Mouse (Mus musculus) liver, embryonic 13.5 days (tissue): ENCODE data around the gene Tdo2. TPM values are rescaled to one million over a fixed set of nuclear protein-coding genes. Genes with fewer than 3 reads are reported as not detected.

ENCODE experiments used
- ATAC-seq: fragments of 200-750 bp; cut with Nextera tagmentation; 2 replicates; pipeline ENCODE4 v1.8.0; 2017; ENCODE audit warnings: low read depth, mild to moderate bottlenecking, moderate number of reproducible peaks, moderate library complexity
- DNase-seq: peaks from one replicate; pipeline ENCODE4 v3.0.0; 2022
- H3K27ac ChIP-seq: fragments of 300-500 bp; sonication (generic); 2 replicates; pipeline ENCODE4 v1.5.1; 2015; ENCODE audit warnings: moderate library complexity, mild to moderate bottlenecking, inconsistent platforms
- H3K27me3 ChIP-seq: fragments of 300-500 bp; sonication (generic); 2 replicates; pipeline ENCODE4 v1.6.1; 2015; ENCODE audit warnings: mild to moderate bottlenecking, inconsistent platforms
- H3K36me3 ChIP-seq: fragments of 300-500 bp; sonication (generic); 2 replicates; pipeline ENCODE4 v1.6.1; 2015; ENCODE audit warnings: mild to moderate bottlenecking, inconsistent platforms
- H3K4me1 ChIP-seq: fragments of 300-500 bp; sonication (generic); replicated peaks from 2 replicates; pipeline ENCODE4 v1.6.1; 2015; ENCODE audit warnings: inconsistent platforms
- H3K4me2 ChIP-seq: fragments of 300-500 bp; sonication (generic); 2 replicates; pipeline ENCODE4 v1.6.1; 2015; ENCODE audit warnings: inconsistent platforms, mild to moderate bottlenecking, moderate library complexity
- H3K4me3 ChIP-seq: fragments of 300-500 bp; sonication (generic); replicated peaks from 2 replicates; pipeline ENCODE4 v1.5.1; 2015; ENCODE audit warnings: mild to moderate bottlenecking, inconsistent platforms
- H3K9ac ChIP-seq: fragments of 300-500 bp; sonication (generic); 2 replicates; pipeline ENCODE4 v1.6.1; 2015; ENCODE audit warnings: mild to moderate bottlenecking, inconsistent platforms
- H3K9me3 ChIP-seq: fragments of 300-500 bp; sonication (generic); replicated peaks from 2 replicates; pipeline ENCODE4 v1.6.1; 2016; ENCODE audit warnings: inconsistent platforms
- WGBS: fragments of 180-500 bp; shearing (Covaris S2); methylation state at CpG from one replicate; pipeline ENCODE4 v1.1.7; 2015; ENCODE audit not compliant: insufficient replicate concordance; 5-methylcytosine and 5-hydroxymethylcytosine counted together
- polyA plus RNA-seq: library from polyadenylated mRNA; unstranded; fragments of >200 nt; fragmentation: Nextera tagmentation; extraction: Ambion mirVana; gene quantifications from 2 replicates; pipeline ENCODE4 v1.2.1, GENCODE M21; 2015

Tdo2 gene
- polyA plus RNA-seq, 1 experiment from 2014 or later = 0.12 TPM

DNA sequence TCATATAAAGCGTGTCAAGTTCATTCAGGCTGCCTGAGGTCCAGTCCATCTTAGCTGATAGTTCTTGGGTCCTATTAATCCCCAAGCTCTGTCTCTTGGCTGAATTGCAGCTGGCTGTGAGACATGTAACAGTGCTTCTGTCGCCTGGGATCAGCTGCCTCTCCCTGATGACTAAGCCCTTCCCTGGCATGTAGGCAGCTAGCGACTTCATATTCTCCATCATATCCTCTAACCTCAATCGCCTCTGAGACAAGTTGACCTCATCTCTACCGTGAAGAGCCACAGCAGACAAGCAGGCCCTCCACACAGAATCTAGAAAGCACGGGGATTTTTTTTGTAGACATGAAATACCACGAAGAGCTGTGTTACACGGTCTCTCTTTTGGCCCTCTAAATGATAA, 57.8 kb downstream of the Tdo2 start:
- DNase-seq = no peak
- Histone ChIP-seq H3K27ac (no peak overlapping the region), H3K4me3 (no peak overlapping the region), H3K36me3 (no peaks in the 10 kb centered on the region), H3K27me3 (no peaks in the 10 kb centered on the region), H3K9me3 (no peaks in the 10 kb centered on the region), H3K4me2 (no peak overlapping the region), H3K9ac (no peak overlapping the region), H3K4me1 (no peaks in the 10 kb centered on the region)
- WGBS = 57% methylated on average over 8 of the region's 8 CpGs
- ATAC-seq = no peak

DNA sequence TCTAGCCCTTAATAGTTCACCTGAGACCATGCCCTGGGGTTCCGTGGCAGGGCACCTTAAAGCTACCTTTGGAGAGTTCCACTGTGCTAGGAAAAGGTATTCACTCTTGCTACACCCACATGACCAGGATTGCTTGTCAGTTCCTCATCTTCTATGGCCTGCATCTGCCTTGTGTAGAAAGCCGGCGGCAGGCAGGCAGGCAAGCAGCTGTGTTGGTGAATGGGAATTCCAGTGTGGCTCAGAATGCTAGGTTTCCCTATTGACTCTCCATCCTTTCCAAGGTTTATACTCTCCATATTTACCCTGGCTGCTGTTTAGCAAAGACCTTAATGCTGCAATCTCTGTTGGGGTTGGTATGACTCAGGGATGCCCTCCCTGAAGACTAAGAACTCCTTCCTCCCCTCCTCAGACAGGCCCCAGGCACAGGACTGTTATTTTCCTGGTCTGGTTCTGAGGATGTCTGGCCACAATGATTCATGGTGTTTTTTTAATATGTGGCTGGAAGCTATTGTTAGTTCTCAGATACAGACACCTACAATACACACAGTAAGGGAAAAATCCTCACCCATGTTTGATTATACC, 58.6 kb downstream of the Tdo2 start:
- H3K27ac ChIP-seq = no peak overlapping the region
- H3K4me1 ChIP-seq = no peaks in the 10 kb centered on the region

DNA sequence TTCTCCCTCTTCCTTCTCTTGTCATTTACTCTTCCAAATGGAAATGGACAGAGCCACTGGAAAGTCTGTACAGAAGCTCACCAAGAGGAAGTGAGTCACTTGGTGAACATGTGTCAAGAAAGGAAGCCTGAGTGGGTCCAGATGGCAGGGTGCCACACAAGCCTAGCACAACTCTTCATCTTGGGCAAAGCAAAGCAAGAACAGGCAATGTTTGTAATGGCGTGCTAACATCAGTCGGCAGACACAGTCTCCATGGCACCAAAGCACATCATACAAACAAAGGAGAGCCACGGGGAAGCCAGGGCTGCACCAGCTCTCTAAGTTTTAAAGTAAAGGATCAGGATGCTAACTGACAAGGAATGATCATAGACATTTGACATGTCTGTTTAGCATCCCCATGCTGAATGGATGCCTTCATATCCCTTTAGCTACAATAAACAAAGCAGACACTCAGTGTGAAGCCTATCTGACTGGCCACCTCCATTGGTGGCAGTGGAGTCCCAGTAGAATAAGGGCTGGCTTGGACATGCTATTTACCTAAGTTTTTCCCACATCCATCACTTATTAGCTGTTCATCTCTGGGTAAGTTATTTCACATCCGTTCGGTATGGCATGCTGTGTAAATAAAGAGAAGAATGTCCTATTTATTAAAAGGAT, 59.8 kb downstream of the Tdo2 start:
- no peak overlapping the region for H3K4me2 ChIP-seq
- H3K9me3 ChIP-seq = no peaks in the 10 kb centered on the region
- H3K4me3 ChIP-seq = no peak overlapping the region
- 66% methylated on average over 5 of the region's 5 CpGs for WGBS
- no peaks in the 10 kb centered on the region for H3K4me1 ChIP-seq
- H3K27ac ChIP-seq = no peak overlapping the region
- H3K9ac ChIP-seq = no peak overlapping the region
- DNase-seq (no peak), ATAC-seq (no peak)
- H3K27me3 ChIP-seq = no peaks in the 10 kb centered on the region
- no peaks in the 10 kb centered on the region for H3K36me3 ChIP-seq

More for the DNA sequence above, 58.6 kb downstream of the Tdo2 start:
- H3K36me3 ChIP-seq = no peaks in the 10 kb centered on the region
- H3K9me3 ChIP-seq = no peaks in the 10 kb centered on the region
- 72% methylated on average over 3 of the region's 3 CpGs for WGBS
- no peak overlapping the region for H3K4me2 ChIP-seq
- no peak overlapping the region for H3K9ac ChIP-seq
- ATAC-seq (no peak), DNase-seq (no peak)
- H3K4me3 ChIP-seq = no peak overlapping the region
- no peaks in the 10 kb centered on the region for H3K27me3 ChIP-seq

DNA sequence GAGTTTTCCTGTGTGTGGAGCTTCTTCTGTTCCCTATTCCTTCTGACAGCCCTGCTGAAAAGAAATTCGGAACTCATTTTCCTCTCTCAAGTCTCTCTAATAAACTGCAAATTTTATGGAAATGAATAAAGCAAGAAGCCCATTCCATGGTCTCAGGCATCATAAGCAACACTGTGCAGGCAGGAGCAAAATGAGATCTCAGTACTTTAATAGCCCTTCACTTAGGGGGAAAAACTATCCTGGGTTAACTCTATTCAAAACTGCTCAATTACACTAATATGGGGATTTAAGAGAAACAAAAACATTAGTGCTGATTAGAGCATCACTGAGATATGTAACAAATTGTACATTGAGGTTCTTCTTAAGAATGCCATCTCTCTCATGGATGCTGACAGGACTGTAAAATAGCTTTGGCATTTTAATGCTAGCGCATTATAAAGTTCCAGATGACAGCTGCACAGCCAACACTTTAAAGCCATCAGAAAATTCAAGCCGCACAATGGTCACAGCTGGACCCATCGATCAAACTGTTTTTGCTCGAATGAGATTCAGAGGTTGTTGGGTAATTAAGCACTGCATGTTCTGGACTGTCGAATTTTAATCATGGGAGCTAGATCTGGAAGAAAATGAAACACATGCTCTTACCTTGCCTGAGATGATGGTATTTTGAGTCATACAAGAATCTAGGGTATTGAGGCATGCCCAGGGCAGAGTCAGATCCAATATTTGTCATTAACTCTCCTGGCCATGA, 65.5 kb downstream of the Tdo2 start:
- no peak overlapping the region for H3K27ac ChIP-seq
- DNase-seq (no peak), ATAC-seq (no peak)
- H3K4me2 ChIP-seq = no peak overlapping the region
- no peaks in the 10 kb centered on the region for H3K4me1 ChIP-seq
- no peaks in the 10 kb centered on the region for H3K9me3 ChIP-seq
- no peak overlapping the region for H3K4me3 ChIP-seq
- no peaks in the 10 kb centered on the region for H3K27me3 ChIP-seq
- no peak overlapping the region for H3K9ac ChIP-seq
- WGBS = 62% methylated on average over 6 of the region's 6 CpGs
- H3K36me3 ChIP-seq = no peaks in the 10 kb centered on the region

Other genes with a start within 250 kb of the Tdo2 start
- gene Ctso, start 43.6 kb downstream of the Tdo2 start, polyA plus RNA-seq = 4.8 and 6.0 TPM in 2 replicates
- not detected in 2 replicates for gene Asic5, start 6.1 kb upstream of the Tdo2 start, polyA plus RNA-seq
- gene Gucy1b1, start 98.5 kb upstream of the Tdo2 start, polyA plus RNA-seq = 9.1 and 11.4 TPM in 2 replicates
- 5.8 and 7.2 TPM in 2 replicates for gene Gucy1a1, start 169.6 kb upstream of the Tdo2 start, polyA plus RNA-seq